Mouse (Mus musculus) forebrain, embryonic 10.5 days (tissue): Measurements from ENCODE around the gene Nfatc4. TPM values are rescaled to one million over a fixed set of nuclear protein-coding genes. Genes with fewer than 3 reads are reported as not detected.

ENCODE experiments used
- DNase-seq: peaks from one replicate; pipeline ENCODE4 v3.0.0-alpha.2; 2017; ENCODE audit warnings: low spot score; ENCODE audit errors: extremely low spot score
- H3K27ac ChIP-seq: fragments of 300-500 bp; sonication (generic); 2 replicates; pipeline ENCODE4 v1.5.1; 2016; ENCODE audit warnings: mild to moderate bottlenecking
- H3K27me3 ChIP-seq: fragments of 300-500 bp; sonication (generic); 2 replicates; pipeline ENCODE4 v1.6.1; 2016; ENCODE audit warnings: mild to moderate bottlenecking; ENCODE audit not compliant: poor library complexity, severe bottlenecking
- H3K36me3 ChIP-seq: fragments of 300-500 bp; sonication (generic); replicated peaks from 2 replicates; pipeline ENCODE4 v1.6.1; 2016; ENCODE audit warnings: mild to moderate bottlenecking, moderate library complexity
- H3K4me1 ChIP-seq: fragments of 300-500 bp; sonication (generic); 2 replicates; pipeline ENCODE4 v1.6.1; 2016
- H3K4me3 ChIP-seq: fragments of 300-500 bp; sonication (generic); 2 replicates; pipeline ENCODE4 v1.5.1; 2016; ENCODE audit warnings: mild to moderate bottlenecking, moderate library complexity
- H3K9me3 ChIP-seq: fragments of 300-500 bp; sonication (generic); 2 replicates; pipeline ENCODE4 v1.6.1; 2016; ENCODE audit warnings: mild to moderate bottlenecking, moderate library complexity
- WGBS: fragments of 180-500 bp; shearing (Covaris S2); methylation state at CpG from one replicate; pipeline ENCODE4 v1.1.7; 2016; 5-methylcytosine and 5-hydroxymethylcytosine counted together
- polyA plus RNA-seq: library from polyadenylated mRNA; unstranded; fragments of >200 nt; fragmentation: Nextera tagmentation; extraction: Ambion mirVana; gene quantifications from 2 replicates; pipeline ENCODE4 v1.2.1, GENCODE M21; 2016

The Nfatc4 gene
- polyA plus RNA-seq, 1 experiment from 2014 or later: 39.1 TPM

- H3K36me3 ChIP-seq: peaks cover 23% of the 10 kb centered on the region
- WGBS: 93% methylated on average over 13 of the region's 13 CpGs
- no peaks in the 10 kb centered on the region for H3K9me3 ChIP-seq
- H3K4me3 ChIP-seq: no peak overlapping the region
- peaks cover 48% of the 10 kb centered on the region for H3K4me1 ChIP-seq
- DNase-seq: no peak
- H3K27me3 ChIP-seq: 0 out of 2 replicates have a peak, but pooled peaks cover 8% of the 10 kb centered on the region
- H3K27ac ChIP-seq: 0 out of 2 replicates have a peak overlapping the region, but pooled peaks have one; percentile 94
These were observed 60.3 kb downstream of the Nfatc4 start for GRCm38 (mm10) chr14:55883149-55883661.

Other genes with a start within 250 kb of the Nfatc4 start
- not detected in 2 replicates for gene Fitm1, start 247.5 kb upstream of the Nfatc4 start, polyA plus RNA-seq
- gene Psme1, start 245.0 kb upstream of the Nfatc4 start, polyA plus RNA-seq: 90.9 and 94.3 TPM in 2 replicates
- 5.3 and 5.4 TPM in 2 replicates for gene Emc9, start 237.8 kb upstream of the Nfatc4 start, polyA plus RNA-seq
- gene Psme2, start 232.0 kb upstream of the Nfatc4 start, polyA plus RNA-seq: 154 and 171 TPM in 2 replicates
- 20.5 and 21.3 TPM in 2 replicates for gene Rnf31, start 231.4 kb upstream of the Nfatc4 start, polyA plus RNA-seq
- gene Irf9, start 219.6 kb upstream of the Nfatc4 start, polyA plus RNA-seq: 7.3 and 7.6 TPM in 2 replicates
- gene Rec8, start 205.1 kb upstream of the Nfatc4 start, polyA plus RNA-seq: 5.6 and 5.7 TPM in 2 replicates
- gene Ipo4, start 187.2 kb upstream of the Nfatc4 start, polyA plus RNA-seq: 110 and 123 TPM in 2 replicates
- gene Gm49378, start 185.2 kb upstream of the Nfatc4 start, polyA plus RNA-seq: 0.98 and 1.00 TPM in 2 replicates
- 78.3 and 78.7 TPM in 2 replicates for gene Tm9sf1, start 179.3 kb upstream of the Nfatc4 start, polyA plus RNA-seq
- 0.58 and 1.1 TPM in 2 replicates for gene Tssk4, start 173.0 kb upstream of the Nfatc4 start, polyA plus RNA-seq
- gene Mdp1, start 162.6 kb upstream of the Nfatc4 start, polyA plus RNA-seq: 62.4 and 63.7 TPM in 2 replicates
- 59.9 and 62.4 TPM in 2 replicates for gene Gmpr2, start 151.2 kb upstream of the Nfatc4 start, polyA plus RNA-seq
- 664 and 665 TPM in 2 replicates for gene Nedd8, start 151.0 kb upstream of the Nfatc4 start, polyA plus RNA-seq
- gene Tinf2, start 141.3 kb upstream of the Nfatc4 start, polyA plus RNA-seq: 78.8 and 79.7 TPM in 2 replicates
- 0.26 and 0.44 TPM in 2 replicates for gene Tgm1, start 109.2 kb upstream of the Nfatc4 start, polyA plus RNA-seq
- 30.2 and 31.5 TPM in 2 replicates for gene Rabggta, start 100.9 kb upstream of the Nfatc4 start, polyA plus RNA-seq
- gene Dhrs1, start 77.5 kb upstream of the Nfatc4 start, polyA plus RNA-seq: 59.1 and 62.5 TPM in 2 replicates
- 63.0 and 68.4 TPM in 2 replicates for gene Nop9, start 77.5 kb upstream of the Nfatc4 start, polyA plus RNA-seq
- gene Cideb, start 64.7 kb upstream of the Nfatc4 start, polyA plus RNA-seq: 0.33 TPM in 1 of 2 replicates, not detected in the other
- gene Ltb4r2, start 61.7 kb upstream of the Nfatc4 start, polyA plus RNA-seq: 0.19 and 0.28 TPM in 2 replicates
- gene Ltb4r1, start 57.2 kb upstream of the Nfatc4 start, polyA plus RNA-seq: 0.26 TPM in 2 replicates
- 4.6 and 5.4 TPM in 2 replicates for gene Adcy4, start 39.0 kb upstream of the Nfatc4 start, polyA plus RNA-seq
- 8.0 and 10.2 TPM in 2 replicates for gene Ripk3, start 34.3 kb upstream of the Nfatc4 start, polyA plus RNA-seq
- gene Nynrin, start 30.9 kb downstream of the Nfatc4 start, polyA plus RNA-seq: 24.5 and 25.8 TPM in 2 replicates
- gene Cbln3, start 61.2 kb downstream of the Nfatc4 start, polyA plus RNA-seq: 0.10 and 0.12 TPM in 2 replicates
- 22.7 and 25.3 TPM in 2 replicates for gene Khnyn, start 61.8 kb downstream of the Nfatc4 start, polyA plus RNA-seq
- gene Sdr39u1, start 77.1 kb downstream of the Nfatc4 start, polyA plus RNA-seq: 41.9 and 48.9 TPM in 2 replicates
- gene Cma1, start 121.5 kb downstream of the Nfatc4 start, polyA plus RNA-seq: not detected in 2 replicates
- not detected in 2 replicates for gene Cma2, start 127.8 kb downstream of the Nfatc4 start, polyA plus RNA-seq
- gene Mcpt1, start 194.8 kb downstream of the Nfatc4 start, polyA plus RNA-seq: not detected in 2 replicates
- not detected in 2 replicates for gene Mcpt9, start 207.4 kb downstream of the Nfatc4 start, polyA plus RNA-seq
- gene Mcpt2, start 218.9 kb downstream of the Nfatc4 start, polyA plus RNA-seq: not detected in 2 replicates
- not detected in 2 replicates for gene Mcpt4, start 239.2 kb downstream of the Nfatc4 start, polyA plus RNA-seq